Mouse (Mus musculus): ENCODE data around the gene Zfp969.
"Not testable (repeated sequence)": the region's sequence is repeated elsewhere in the genome, so short reads cannot be mapped to it uniquely, and the experiment has no call there.

The Zfp969 gene

DNA sequence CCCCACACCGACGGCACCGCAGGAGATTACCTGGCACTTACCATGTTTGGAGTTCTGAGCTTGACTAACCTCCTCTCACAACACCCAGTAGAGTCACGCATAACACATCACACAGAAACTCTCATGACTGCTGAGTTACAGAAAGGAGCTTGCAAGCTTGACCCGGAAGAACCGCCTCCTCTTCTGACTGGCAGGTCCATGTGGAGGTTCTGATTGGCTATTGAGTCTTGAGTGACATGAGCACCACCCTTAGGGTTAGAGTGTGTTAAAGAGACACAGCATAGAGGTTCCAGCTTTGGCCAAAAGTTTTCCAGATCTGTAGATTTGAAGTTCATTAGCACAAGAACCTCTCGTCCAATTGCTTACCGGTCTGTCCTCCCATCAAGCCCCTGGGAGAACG lies at the start of gene Zfp969:
Gene Zfp969, minus strand, starts transcription at position 101 of the 400 bp plus-strand sequence.
- DNase-seq (ENCODE audit: low spot score), result not testable (repeated sequence)

DNA sequence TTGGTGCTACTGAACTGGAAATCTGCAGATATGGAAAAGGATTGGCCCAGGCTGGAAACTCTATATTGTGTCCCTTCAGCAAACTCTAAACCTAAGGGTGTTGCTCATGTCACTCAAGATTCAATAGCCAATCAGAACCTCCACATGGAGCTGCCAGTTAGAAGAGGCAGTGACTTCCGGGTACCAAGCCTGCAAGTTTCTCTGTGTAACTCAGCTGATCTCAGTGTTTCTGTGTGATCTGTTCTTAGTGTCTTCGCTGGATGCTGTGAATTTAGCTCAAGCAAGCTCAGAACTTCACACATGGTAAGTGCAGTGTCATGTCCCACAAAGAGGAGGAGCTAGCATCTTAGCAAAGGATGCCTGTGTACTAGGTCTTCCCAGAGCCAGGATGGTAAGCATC lies 37.8 kb upstream of the Zfp969 start, which contains the start of gene Gm2007:
Gene Gm2007, plus strand, starts transcription at position 301 of the 400 bp plus-strand sequence.
- DNase-seq (ENCODE audit: low spot score), result not testable (repeated sequence)

DNA sequence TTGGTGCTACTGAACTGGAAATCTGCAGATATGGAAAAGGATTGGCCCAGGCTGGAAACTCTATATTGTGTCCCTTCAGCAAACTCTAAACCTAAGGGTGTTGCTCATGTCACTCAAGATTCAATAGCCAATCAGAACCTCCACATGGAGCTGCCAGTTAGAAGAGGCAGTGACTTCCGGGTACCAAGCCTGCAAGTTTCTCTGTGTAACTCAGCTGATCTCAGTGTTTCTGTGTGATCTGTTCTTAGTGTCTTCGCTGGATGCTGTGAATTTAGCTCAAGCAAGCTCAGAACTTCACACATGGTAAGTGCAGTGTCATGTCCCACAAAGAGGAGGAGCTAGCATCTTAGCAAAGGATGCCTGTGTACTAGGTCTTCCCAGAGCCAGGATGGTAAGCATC lies 59.8 kb downstream of the Zfp969 start, which contains the start of gene Gm11007:
Gene Gm11007, plus strand, starts transcription at position 301 of the 400 bp plus-strand sequence.
- not testable (repeated sequence) for DNase-seq (ENCODE audit: low spot score)
